ENCODE assay signal across 9 mouse cellular contexts in genomic region chr11:78102958-78103747, GRCm38 (mm10). TPM values are rescaled to one million over a fixed set of nuclear protein-coding genes. Genes with fewer than 3 reads are reported as not detected.
DNase-seq lines count a peak whose midpoint lies in the region; ATAC-seq and TF ChIP-seq lines count a peak whose summit lies in the region.
"Had no signal": no experiment of that assay in that cellular context is flagged by ENCODE, and none has a peak within 500 bp of the region (broad histone marks: within the 10 kb centered on the region; RNA-seq: fewer than 3 reads in every experiment).

No protein-coding gene starts in this region.

- TF ChIP-seq CTCF in lung, embryonic 14.5 days (IDR thresholded peaks at IDR 0.05; ENCODE audit: low read depth): peak; percentile 20; the same call in 1 of the 2 replicates

- no peak for ATAC-seq in lung, embryonic 14.5 days (ENCODE audit: insufficient read depth)
- ATAC-seq in erythroblast, adult 5-6 weeks (replicated peaks; ENCODE audit: low FRiP score, poor library complexity, severe bottlenecking): peak; percentile 68
- ATAC-seq in megakaryocyte-erythroid progenitor cell, adult 5-6 weeks (replicated peaks; ENCODE audit: low FRiP score, low TSS enrichment, poor library complexity, severe bottlenecking): peak; percentile 44; the same call in 1 of the 2 replicates

- no peak overlapping the region for H3K4me2 ChIP-seq in lung, embryonic 14.5 days
- H3K4me2 ChIP-seq: midbrain, embryonic 11.5 days had no signal

- no peak overlapping the region for H3K4me3 ChIP-seq in lung, embryonic 14.5 days (ENCODE audit: low read depth, low read length)

- peaks cover 17% of the 10 kb centered on the region; the same call in 1 of the 2 replicates for H3K36me3 ChIP-seq in lung, embryonic 14.5 days (ENCODE audit: insufficient read depth)

- peak; percentile 24 for DNase-seq in lung, embryonic 14.5 days
- DNase-seq in lung, adult 18-20 months: no peak
- DNase-seq in MEL-GATA-1-ER (ENCODE audit: extremely low read depth, low read depth): peak; percentile 48
- no peak for DNase-seq in layer of hippocampus, adult 8-10 months (ENCODE audit: low spot score in 2 of 2)
- DNase-seq in adrenal gland, postnatal 4 days (ENCODE audit: low spot score in 2 of 2): no peak
- DNase-seq: cerebellum, postnatal 25 days had no signal

- no peak overlapping the region for H3K27ac ChIP-seq in lung, embryonic 14.5 days (ENCODE audit: low read depth)

- 67% methylated on average over 5 of the region's 5 CpGs for WGBS in lung, embryonic 14.5 days

- H3K9me3 ChIP-seq in lung, embryonic 14.5 days (ENCODE audit: low read depth, low read length): no peaks in the 10 kb centered on the region

- no peaks in the 10 kb centered on the region for H3K4me1 ChIP-seq in lung, embryonic 14.5 days (ENCODE audit: insufficient read depth)

- no peak overlapping the region for H3K9ac ChIP-seq in lung, embryonic 14.5 days

- H3K27me3 ChIP-seq in lung, embryonic 14.5 days (ENCODE audit: insufficient read depth, low read length): no peaks in the 10 kb centered on the region

RNA-seq across cellular contexts. Expression of gene Fam222b, which starts 8.7 kb away (rescaled TPM):
- 17.8 and 17.9 TPM in 2 replicates for polyA plus RNA-seq in lung, embryonic 14.5 days (2014; fragmentation: Nextera tagmentation; extraction: Ambion mirVana)
- 10.2 and 14.8 TPM in 2 replicates for total RNA-seq in erythroblast, adult 5-6 weeks (2015; ENCODE audit: low replicate concordance)
- total RNA-seq in erythroblast, adult 5-6 weeks (2017; ENCODE audit: low replicate concordance): 1.4 and 3.7 TPM in 2 replicates
- total RNA-seq in megakaryocyte-erythroid progenitor cell, adult 5-6 weeks (2014; fragmentation: Nextera tagmentation): 10.2 and 14.3 TPM in 2 replicates
- 1.8 and 3.9 TPM in 2 replicates for total RNA-seq in megakaryocyte-erythroid progenitor cell, adult 5-6 weeks (2017)
- total RNA-seq in layer of hippocampus, adult 8-10 months (2022): 10 to 100 TPM; 27.4 to 30.0 (median 28.1) TPM
- 10 to 100 TPM; 20.3 to 22.1 TPM for total RNA-seq in adrenal gland, postnatal 4 days (2021)

RNA-seq across cellular contexts. Expression of gene Eral1, which starts 23.0 kb away (rescaled TPM):
- polyA plus RNA-seq in lung, embryonic 14.5 days (2014; fragmentation: Nextera tagmentation; extraction: Ambion mirVana): 37.5 and 38.5 TPM in 2 replicates
- total RNA-seq in erythroblast, adult 5-6 weeks (2015; ENCODE audit: low replicate concordance): 3.7 and 7.7 TPM in 2 replicates
- 3.9 and 7.0 TPM in 2 replicates for total RNA-seq in erythroblast, adult 5-6 weeks (2017; ENCODE audit: low replicate concordance)
- 26.2 and 32.2 TPM in 2 replicates for total RNA-seq in megakaryocyte-erythroid progenitor cell, adult 5-6 weeks (2014; fragmentation: Nextera tagmentation)
- total RNA-seq in megakaryocyte-erythroid progenitor cell, adult 5-6 weeks (2017): 34.9 and 36.6 TPM in 2 replicates
- total RNA-seq in layer of hippocampus, adult 8-10 months (2022): 10 to 100 TPM; 15.8 to 21.7 (median 21.2) TPM
- 10 to 100 TPM; 32.1 to 32.9 TPM for total RNA-seq in adrenal gland, postnatal 4 days (2021)

Comparison
In these comparisons a context has a peak if more than half of its experiments do, and no peak if none do; other contexts are left out.
1. DNase-seq: peak in lung, embryonic 14.5 days (single experiment) and MEL-GATA-1-ER (single experiment); none in lung, adult 18-20 months (0 of 2), layer of hippocampus, adult 8-10 months (0 of 2) and adrenal gland, postnatal 4 days (0 of 2).